Mouse (Mus musculus) liver, postnatal 0 days (tissue): ENCODE measurements around the gene Trpm1.

Source experiments
- CTCF ChIP-seq: sonication (generic); IDR thresholded peaks from 2 replicates; pipeline ENCODE4 v1.5.1; 2016; ENCODE audit warnings: antibody characterized with exemption, low read depth
- EP300 ChIP-seq: IDR thresholded peaks from 2 replicates; pipeline ENCODE4 v1.6.1; 2016; ENCODE audit warnings: antibody characterized with exemption, low read depth, mild to moderate bottlenecking

- TF ChIP-seq CTCF (no peak), EP300 (no peak)
Measured at GRCm38 (mm10) chr7:64310756-64311155, 157.1 kb downstream of the Trpm1 start.
